Mouse (Mus musculus) urinary bladder, adult 18-20 months (tissue): Measurements from ENCODE around the gene Ap1g2.

Source experiments
- DNase-seq, 2 experiments: peaks; one replicate each; pipeline ENCODE4 v3.0.0; 2022; ENCODE audit warnings: low spot score in 2 of 2, mixed read lengths in 2 of 2

Ap1g2 gene

DNA sequence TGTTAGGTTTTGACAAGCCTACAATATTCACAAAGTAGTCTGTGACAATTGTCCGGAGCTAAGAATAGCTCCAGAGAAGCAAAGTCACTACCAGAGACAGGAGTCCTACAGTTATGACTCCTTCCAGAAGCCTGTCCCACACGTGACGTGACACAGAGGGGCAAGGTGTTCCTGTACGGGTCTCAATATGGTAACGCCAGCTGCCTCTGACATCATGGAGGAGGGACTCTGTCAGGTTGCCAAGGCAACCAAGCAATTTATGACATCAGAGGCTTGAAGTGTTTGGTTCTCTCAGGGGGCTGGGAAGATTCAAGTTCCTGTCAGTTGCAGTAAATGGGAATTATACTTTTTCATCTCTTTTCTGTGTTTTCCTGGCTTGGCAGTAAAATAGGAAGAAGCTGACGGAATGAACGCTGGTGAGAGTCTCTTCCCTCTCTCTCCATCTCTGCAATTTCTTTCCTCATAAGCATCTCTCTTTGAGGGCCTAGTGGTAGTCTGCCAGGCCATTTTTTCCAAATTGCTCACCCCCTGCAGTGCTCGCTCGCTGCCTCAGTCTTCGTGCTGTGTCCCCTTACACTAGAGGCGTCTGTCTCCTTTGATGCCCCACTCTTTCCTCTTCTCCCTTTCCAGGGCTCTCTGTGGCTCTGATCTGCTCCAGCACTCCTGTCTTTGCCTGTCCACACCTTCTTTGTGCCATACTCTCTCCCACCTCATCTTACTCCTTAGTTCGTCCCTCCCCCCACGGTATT, 17.0 kb downstream of the Ap1g2 start:
- DNase-seq: no peak

GRCm38 (mm10) chr14:55086009-55086514, 20.3 kb downstream of the Ap1g2 start:
- no peak for DNase-seq

DNA sequence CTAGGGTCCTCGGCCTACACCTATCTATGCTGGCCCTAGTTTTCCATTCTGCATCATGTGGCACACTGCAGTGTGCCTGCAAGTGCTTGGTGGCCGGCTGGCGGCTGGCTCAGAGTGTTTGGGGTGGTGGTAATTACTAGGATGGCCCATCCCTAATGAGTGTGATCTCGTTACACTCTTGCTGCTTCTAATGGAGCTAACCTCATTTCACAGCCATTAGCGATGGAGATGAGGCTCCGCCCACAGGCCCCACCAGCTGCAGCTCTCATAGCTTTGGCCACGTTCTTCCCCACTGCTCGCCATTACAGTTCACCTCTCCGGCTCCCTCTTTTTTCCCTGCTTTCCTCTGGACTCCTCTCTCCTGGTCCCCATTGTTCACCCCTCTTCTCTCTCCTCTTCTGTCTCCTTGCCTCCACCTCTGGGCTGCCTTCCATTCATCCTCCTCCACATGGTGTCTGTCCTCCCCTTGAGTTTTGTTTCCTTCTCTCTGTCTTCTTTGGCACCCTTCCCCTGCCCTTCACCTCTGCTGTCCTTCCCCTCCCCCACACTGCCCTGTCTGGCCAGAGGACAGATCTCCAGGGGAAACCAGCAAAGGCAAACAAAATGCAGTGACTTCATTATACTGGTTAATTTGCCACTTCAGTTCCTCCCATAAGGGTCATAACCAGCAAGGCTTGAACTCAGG, 20.9 kb downstream of the Ap1g2 start:
- DNase-seq: no peak

DNA sequence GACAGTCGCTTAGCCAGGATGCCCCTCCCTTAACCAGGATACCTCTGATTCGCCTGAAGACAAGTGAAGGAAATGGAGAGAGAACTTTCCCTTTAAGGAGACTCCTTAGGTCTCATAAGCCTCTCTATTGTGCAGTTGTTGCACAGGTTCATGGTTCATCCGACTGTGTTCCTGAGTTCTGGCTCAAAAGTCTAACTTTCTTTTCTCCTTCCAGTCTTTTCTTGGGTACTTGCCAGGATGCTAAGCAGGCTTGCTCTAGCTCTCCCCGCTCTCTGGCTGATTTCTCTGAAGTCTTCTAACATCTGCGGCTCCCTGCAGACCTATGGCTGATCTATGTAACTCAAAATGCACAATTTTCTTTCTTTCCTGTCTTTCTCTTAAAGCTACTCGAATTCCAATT, 22.9 kb downstream of the Ap1g2 start:
- no peak for DNase-seq

DNA sequence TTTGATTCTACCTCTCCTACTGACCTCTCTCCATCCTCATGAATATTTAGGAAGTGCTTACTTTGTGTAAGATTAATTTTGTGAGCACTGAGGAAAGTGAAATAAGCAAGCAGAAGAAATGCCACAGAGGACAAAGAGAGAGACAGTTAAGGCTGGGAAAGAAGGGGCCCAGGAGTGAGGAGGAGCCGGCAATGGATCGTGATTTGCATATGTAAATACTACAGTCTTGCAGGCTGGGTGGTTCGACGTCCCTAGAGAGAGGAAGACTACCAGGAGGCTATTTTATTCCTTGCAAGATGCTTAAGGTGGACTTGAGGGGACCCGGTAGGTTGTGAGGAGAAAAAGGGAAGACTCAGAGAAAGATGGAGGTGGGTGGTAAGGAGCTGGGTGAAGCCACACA, 25.3 kb downstream of the Ap1g2 start:
- no peak for DNase-seq

GRCm38 (mm10) chr14:55079214-55079970, 27.0 kb downstream of the Ap1g2 start:
- DNase-seq: peak in 1 of 2 experiments; percentile 50

DNA sequence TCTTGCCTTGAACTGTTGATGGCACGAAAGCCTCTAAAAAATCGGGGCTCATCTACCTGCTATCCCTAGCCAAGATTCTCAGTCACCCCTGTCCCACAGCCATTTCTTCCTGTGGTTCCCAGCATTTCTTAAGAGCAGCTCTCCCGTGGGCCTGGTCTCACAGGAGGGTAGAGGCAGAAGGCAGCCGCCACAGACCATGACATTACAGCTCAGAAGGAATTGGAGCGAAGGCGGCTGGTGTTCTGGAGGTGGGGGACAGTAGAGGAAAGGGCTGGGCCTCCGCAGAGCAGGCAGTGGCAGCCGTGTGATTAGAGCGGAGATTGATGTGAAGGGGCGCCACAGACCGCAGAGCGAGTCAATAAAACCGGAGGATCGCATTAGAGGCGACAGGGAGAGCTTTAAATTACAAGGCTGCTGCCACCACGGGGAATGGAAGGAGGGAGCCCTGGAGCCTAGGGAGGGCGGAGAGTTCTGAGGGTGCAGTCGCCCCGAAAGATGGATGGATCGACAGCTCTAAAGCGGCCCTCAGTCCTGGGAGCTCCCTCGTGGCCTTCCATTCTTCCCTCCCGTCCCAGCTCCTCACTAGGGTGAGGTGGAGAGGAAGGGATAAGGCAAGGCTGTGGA, 27.9 kb downstream of the Ap1g2 start:
- no peak for DNase-seq

GRCm38 (mm10) chr14:55077481-55078365, 28.7 kb downstream of the Ap1g2 start:
- no peak for DNase-seq

GRCm38 (mm10) chr14:55076956-55077355, 29.4 kb downstream of the Ap1g2 start:
- no peak for DNase-seq

- DNase-seq: no peak
Measured at GRCm38 (mm10) chr14:55076224-55076623, 30.2 kb downstream of the Ap1g2 start.

GRCm38 (mm10) chr14:55074416-55074815, 32.0 kb downstream of the Ap1g2 start:
- DNase-seq: no peak

DNA sequence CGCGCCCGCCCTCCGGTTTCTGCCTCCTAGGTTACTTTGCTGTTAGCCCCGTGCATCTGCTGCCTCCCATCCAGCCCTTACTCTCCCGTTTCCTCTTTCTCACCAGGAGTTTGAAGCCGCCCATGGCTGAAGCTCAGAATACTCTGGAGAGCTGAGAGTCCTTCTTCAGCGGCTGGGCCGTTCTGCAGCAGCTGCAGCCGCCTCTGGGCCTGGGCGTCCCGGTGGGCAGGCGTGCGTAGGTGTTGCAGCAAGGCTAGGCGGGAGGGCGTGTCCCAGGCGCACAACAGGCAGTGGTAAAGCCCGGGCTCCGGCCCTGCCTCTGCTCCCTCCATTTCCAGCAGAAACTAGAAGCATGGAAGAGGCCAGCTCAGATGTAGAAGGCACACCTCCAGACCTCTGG, 34.6 kb downstream of the Ap1g2 start:
- peak in 1 of 2 experiments; percentile 19 for DNase-seq

- no peak for DNase-seq
Measured at GRCm38 (mm10) chr14:55066042-55066441, 40.4 kb downstream of the Ap1g2 start.

DNA sequence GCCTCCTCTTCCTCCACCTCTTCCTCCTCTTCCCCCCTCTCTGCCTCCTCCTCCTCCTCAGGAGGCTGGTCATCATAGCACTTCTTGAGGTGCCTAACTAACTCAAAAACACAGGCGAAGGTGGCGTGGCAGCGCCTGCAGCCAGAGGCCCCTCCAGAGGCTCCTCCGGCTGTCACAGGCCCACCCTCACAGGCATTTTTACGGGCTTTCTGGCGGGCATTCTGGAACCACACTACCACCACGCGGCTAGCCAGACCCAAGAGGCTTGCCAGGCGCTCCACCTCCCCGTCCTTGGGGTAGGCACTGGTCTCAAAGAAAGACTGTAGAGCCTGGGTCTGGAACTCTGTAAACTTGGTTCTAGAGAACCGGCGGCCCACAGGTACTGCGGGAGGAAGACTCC, 41.0 kb downstream of the Ap1g2 start:
- DNase-seq: no peak

GRCm38 (mm10) chr14:55064481-55065370, 41.7 kb downstream of the Ap1g2 start:
- no peak for DNase-seq

- DNase-seq: no peak
Measured at GRCm38 (mm10) chr14:55063581-55064381, 42.6 kb downstream of the Ap1g2 start.

- DNase-seq: no peak
Measured at GRCm38 (mm10) chr14:55063117-55063516, 43.3 kb downstream of the Ap1g2 start.

DNA sequence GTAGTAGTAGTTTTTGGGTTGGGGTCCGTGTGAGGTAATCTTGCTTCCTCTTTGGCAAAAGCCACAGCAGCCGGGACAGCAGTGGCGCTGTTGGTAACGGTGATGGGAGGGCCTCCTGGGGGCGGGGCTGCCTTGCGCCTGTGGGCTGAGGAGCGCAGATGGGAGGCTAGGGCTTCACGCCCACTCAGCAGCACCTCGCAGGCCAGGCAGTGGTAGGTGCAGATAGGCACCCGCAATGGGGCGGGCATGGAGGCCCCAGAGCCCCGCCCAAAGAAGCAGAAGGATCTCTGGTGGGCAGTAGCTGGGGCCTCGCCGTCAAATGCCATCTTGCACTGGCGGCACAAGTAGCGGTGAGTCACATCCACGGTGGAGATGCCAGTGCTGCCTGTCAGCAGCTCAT, 43.8 kb downstream of the Ap1g2 start:
- DNase-seq: no peak

DNA sequence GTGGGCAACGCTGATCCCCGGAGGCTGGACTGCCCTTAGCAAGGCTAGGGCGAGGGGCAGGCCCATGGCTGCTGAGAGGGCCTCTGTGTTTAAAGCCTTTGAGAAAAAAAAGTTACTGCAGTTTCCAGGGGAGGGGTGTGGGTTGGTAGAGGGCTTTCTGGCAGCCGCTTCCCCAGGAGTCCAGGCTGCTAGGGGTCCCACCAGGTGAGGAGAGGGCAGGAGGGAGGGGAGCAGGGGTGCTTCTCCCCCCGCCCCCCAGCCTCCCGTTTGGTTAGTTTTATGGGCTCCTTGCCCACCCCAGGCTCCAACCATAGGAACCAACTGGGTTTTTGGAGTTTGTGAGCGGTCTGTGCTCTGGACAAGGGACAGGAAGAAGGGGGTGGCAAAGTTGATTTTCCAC, 44.5 kb downstream of the Ap1g2 start:
- no peak for DNase-seq
